Mouse (Mus musculus): ENCODE measurements around the gene Olfr1491.
A peak's percentile ranks its signal among the peaks of the same experiment; 100 is the strongest.

Olfr1491 gene

GRCm38 (mm10) chr19:13696968-13697367 is at the start of gene Olfr1491:
Gene Olfr1491 (plus strand): TSS chr19:13697268.
- DNase-seq (ENCODE audit: low read depth, low spot score) = no peak

GRCm38 (mm10) chr19:13650791-13651190 is 46.3 kb upstream of the Olfr1491 start, which contains the start of gene Olfr1490:
Gene Olfr1490 (plus strand): TSS chr19:13651091.
- DNase-seq (ENCODE audit: low read depth, low spot score) = no peak

- no peak for DNase-seq (ENCODE audit: low read depth, low spot score)
Measured at GRCm38 (mm10) chr19:13722978-13723377, 25.9 kb downstream of the Olfr1491 start, which contains the start of gene Olfr1493-ps1. Gene Olfr1493-ps1 (plus strand): TSS chr19:13723278.

- no peak for DNase-seq (ENCODE audit: low read depth, low spot score)
Measured at GRCm38 (mm10) chr19:13739428-13739827, 42.4 kb downstream of the Olfr1491 start, which contains the start of gene Olfr1494. Gene Olfr1494 (plus strand): TSS chr19:13739728.

GRCm38 (mm10) chr19:13749366-13749765 is 52.3 kb downstream of the Olfr1491 start:
- peak; percentile 73 for DNase-seq (ENCODE audit: low read depth, low spot score)

All from brain, adult 2 months (tissue).